Mouse (Mus musculus) lung, postnatal 36 days (tissue): ENCODE measurements around the gene Cldn10.
A peak's percentile ranks its signal among the peaks of the same experiment; 100 is the strongest.
"Not testable (repeated sequence)": the region's sequence is repeated elsewhere in the genome, so short reads cannot be mapped to it uniquely, and the experiment has no call there.

Experiments used
- DNase-seq: peaks from one replicate; pipeline ENCODE4 v3.0.0; 2022; ENCODE audit warnings: mixed read lengths

Gene Cldn10

GRCm38 (mm10) chr14:118787621-118788020 is at the start of gene Cldn10:
TSS of gene Cldn10 (plus strand) at chr14:118787908.
- DNase-seq = no peak

- no peak for DNase-seq
Observed at GRCm38 (mm10) chr14:118741780-118742179, 45.9 kb upstream of the Cldn10 start.

DNA sequence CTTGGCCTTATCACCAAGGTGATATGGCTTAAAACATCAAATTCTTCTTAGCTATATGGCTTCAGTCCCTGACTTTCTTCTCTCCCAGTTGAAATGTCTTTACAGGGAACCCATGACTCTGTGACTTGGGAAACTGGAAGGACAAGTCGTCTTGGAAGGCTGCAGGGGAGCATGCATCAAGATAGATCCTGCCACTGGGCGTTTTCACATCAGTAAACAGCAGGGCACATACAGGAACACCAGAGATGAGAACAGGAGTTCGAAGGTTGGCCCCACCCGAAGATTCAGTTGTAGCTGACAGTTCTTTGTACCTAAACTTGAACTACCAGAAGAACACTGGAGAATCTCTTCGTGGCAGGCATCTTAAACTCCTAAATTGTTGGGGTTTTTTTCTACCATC is 44.8 kb upstream of the Cldn10 start:
- no peak for DNase-seq

- DNase-seq = no peak
Observed at GRCm38 (mm10) chr14:118749068-118749467, 38.6 kb upstream of the Cldn10 start.

DNA sequence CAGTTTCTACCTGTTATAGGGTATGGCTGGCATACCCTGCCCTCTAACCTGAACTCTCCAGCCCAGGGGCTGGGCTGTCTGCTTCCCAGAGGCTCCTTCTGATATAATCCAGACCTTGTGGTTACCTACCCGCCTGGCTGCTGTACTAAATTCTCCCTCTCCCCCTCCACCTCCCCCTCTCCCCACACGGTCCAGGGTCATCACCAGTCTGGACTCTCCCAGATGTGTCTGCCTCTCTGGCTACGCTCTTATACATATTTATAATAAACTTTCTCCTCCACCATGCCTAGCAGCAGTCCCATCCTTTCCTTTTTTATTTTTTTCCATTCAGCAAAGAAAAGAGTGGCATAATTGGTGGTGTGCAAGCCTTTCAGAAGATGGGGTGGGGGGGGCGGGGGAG is 38.0 kb upstream of the Cldn10 start:
- no peak for DNase-seq

GRCm38 (mm10) chr14:118750505-118751192 is 37.1 kb upstream of the Cldn10 start:
- no peak for DNase-seq

- no peak for DNase-seq
Observed at GRCm38 (mm10) chr14:118751193-118751753, 36.4 kb upstream of the Cldn10 start.

DNA sequence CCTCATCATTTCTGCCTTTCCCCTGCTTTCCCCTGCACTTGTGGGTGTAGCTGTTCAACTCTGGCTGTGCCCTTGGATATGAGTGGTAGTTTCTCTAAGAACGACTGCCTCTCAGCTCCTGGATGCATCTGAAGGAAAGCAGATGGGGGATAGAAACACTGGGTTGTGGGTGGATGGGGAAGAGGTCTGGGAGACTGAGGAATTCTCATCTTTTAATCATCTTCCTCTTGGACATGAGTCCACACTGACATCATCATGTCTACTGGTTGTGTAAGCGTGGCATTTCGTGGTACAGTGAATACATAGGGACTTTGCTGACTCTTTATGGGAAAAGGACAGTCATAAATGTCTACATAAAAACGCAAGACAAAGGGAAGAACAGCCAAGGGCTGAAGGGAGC is 31.7 kb upstream of the Cldn10 start:
- no peak for DNase-seq

- DNase-seq = no peak
Observed at GRCm38 (mm10) chr14:118756566-118756965, 31.1 kb upstream of the Cldn10 start.

DNA sequence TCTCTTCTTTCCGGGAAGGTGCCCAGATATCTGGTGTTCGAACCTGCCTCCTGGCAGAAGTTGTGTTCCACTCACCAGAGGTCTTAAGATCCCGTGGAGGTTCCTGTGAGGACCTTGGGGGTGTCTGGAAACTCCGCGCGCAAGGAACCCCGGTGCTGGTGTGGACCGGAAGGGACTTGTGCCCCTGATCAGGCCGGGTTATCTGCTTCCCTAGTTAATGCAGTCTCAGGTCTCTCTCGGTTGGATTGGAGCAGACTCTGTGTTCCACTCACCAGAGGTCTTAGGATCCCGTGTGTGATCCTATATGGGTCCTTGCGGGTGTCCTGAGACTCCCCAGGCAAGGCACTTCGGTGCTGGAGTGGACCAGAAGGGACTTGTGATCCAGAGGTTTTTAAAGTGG is 24.3 kb upstream of the Cldn10 start:
- not testable (repeated sequence) for DNase-seq

DNA sequence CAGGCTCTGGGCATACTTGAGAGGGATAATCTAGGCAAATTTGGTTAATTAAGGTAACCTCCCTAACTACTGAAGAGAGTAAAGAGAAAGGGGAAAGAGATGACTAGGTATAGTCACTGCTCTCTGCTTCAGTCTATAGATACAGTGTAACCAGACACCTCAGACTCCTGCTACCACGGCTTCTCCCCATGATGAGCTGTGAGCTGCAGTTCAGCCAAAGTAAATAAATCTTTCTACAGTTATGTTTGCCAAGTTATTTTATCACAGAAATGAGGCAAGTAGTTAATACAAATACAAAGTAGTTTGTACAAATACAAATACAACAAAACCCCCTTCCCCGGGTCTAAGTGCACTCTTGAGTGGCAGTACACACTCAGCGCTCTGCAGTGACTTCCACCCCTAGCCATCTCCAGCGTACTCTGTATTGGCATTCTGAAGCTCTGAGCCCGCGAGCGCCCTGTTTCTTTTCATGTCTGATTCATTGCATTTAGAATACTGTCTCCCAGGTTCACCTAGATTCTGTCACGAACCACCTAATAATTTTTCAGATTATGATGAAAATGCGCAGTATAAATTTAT is 23.7 kb upstream of the Cldn10 start:
- DNase-seq = peak; percentile 17

DNA sequence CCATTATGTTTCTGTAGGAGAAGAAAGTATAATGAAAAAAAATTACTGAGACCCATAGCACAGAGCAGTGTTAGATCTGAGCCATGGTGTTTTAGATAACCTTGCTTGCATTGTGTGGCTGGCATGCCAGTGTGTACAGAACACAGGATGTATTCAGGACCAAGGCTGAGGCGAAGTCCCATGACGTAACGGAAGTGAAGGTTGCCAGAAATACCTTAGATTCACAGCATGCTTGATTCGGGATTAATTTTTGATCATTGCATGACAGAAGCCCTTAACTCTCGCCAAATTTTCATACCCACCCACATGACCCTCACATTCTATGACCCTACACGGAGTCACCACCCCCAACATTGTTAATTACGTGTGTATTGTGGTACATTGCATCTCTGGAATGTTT is 22.4 kb upstream of the Cldn10 start:
- DNase-seq = peak; percentile 12

DNA sequence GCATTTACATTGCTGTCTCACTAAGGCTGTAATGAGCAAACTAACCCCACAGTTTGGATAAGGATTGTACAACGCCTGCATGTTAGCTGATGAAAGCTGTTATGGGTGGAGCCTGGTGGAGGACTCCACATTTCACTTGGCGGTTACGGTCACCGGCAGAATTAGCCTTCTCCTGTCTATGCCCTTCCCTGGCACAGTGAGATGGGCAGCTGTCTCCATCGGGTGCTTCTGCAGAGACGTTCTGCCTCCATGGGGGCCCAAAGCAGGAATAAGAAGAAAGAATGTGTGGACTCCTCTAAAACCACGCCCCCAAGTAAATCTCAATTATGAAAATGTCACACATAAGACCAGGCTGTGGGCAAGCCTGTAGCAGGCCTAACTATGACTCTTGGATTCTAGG is 21.8 kb upstream of the Cldn10 start:
- DNase-seq = no peak

- no peak for DNase-seq
Observed at GRCm38 (mm10) chr14:118766368-118766767, 21.3 kb upstream of the Cldn10 start.

- DNase-seq = peak; percentile 90
Observed at GRCm38 (mm10) chr14:118767673-118768353, 19.9 kb upstream of the Cldn10 start.

DNA sequence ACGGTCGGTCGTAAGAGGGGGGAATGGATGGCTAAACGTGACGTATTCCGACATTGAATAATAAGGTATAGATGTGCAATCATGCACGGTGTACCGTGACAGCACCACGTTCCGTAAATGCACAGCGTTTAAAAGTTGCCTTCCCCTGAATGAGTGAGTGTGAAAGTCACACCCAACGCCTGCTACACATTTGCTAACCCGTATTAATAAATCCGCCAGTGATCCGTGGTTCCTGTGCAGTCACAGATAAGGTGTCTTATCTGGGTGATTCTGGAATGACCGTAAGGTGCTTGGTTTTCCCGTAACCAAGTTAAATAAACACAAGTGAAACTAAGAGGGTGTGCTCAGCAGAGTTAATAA is 19.4 kb upstream of the Cldn10 start:
- DNase-seq = no peak

- no peak for DNase-seq
Observed at GRCm38 (mm10) chr14:118773668-118774067, 14.0 kb upstream of the Cldn10 start.

- peak; percentile 28 for DNase-seq
Observed at GRCm38 (mm10) chr14:118774507-118775428, 12.9 kb upstream of the Cldn10 start.

- DNase-seq = no peak
Observed at GRCm38 (mm10) chr14:118775554-118775953, 12.2 kb upstream of the Cldn10 start.

DNA sequence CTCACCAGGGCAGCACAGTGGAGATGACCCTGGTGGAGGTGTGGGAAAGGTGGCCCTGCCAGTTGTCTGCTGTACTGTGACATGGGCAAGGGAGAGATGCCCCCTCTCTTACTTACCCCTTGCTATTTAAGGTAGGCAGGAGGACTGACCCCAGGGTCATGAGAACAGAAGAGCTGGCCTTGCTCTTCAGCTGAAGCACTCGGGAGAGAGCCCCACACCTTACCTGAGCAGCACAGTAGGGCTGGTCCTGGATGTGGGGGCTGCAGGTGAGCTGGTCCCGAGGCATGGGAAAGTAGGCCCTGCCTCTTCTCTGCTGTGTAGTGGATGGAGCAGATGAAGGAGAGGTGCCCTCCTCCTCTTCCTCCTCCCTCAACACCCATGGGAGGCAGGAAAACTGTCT is 11.3 kb upstream of the Cldn10 start:
- DNase-seq = no peak

GRCm38 (mm10) chr14:118777478-118777877 is 10.2 kb upstream of the Cldn10 start:
- DNase-seq = no peak

DNA sequence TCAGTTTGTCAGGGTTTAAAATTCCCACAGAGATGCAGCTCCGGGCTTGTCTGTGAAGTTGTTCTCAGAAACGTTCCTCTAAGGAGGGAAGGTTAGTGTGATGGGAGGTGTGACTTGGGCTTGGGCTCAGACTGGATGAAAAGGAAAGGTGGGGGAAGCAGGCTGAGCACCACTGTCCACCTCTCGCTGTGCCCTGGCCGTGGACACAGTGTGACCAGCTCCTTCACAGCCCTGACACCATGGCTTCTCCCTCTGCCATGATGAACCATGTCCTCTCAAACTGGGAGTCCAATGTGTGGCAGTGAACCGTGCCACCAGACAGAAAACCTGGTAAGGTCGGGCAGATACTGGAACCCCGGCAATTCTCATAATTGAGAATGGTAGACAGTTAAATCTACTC is 6.1 kb upstream of the Cldn10 start:
- no peak for DNase-seq

GRCm38 (mm10) chr14:118782241-118782640 is 5.5 kb upstream of the Cldn10 start:
- no peak for DNase-seq
